Mouse (Mus musculus): ENCODE data around the gene Plekhm2. TPM values are rescaled to one million over a fixed set of nuclear protein-coding genes. Genes with fewer than 3 reads are reported as not detected.

The Plekhm2 gene
- total and polyA plus RNA-seq, 3 experiments: 12.4 to 28.2 (median 13.7) TPM

DNA sequence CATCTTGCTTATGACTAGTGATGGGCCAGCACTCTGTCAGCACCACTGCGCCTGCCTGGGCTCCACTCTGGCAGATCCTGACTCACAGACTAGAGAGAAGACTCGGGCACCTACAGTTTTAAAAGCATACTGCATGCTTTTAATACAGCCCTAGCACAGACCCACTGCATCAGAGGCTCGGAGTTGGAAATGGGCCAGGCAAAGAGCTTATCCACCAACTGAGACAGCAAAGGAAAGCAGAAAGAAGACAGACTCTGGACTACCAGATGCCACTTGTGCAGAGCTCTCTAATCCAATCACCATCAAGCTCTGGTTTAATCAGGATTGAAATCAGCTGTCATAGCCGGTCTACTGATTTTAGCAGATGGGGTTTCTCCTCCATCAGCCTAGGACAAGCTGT, 40.6 kb upstream of the Plekhm2 start:
- peaks cover 5 to 17% of the 10 kb centered on the region in 2 experiments; a peak in 3 of 4 replicates for H3K4me1 ChIP-seq (ENCODE audit: control insufficient read depth in 1 of 2, insufficient read depth in 2 of 2)
- H3K36me3 ChIP-seq (replicated peaks in 1 of 2; ENCODE audit: control insufficient read depth in 1 of 2, insufficient read depth in 1 of 2, low read length in 1 of 2): peaks cover 70 to 91% of the 10 kb centered on the region in 2 experiments
- H3K27ac ChIP-seq (ENCODE audit: insufficient read depth, low read depth): no peak overlapping the region
- H3K79me2 ChIP-seq (replicated peaks; ENCODE audit: control insufficient read depth, extremely low read depth, insufficient read depth, poor library complexity, severe bottlenecking): no peaks in the 10 kb centered on the region
- no peak overlapping the region for H3K4me3 ChIP-seq (replicated peaks in 1 of 3; ENCODE audit: low read depth in 2 of 3, low read length in 2 of 3, poor library complexity in 1 of 3)
- H3K27me3 ChIP-seq (replicated peaks): no peaks in the 10 kb centered on the region
- dilution Hi-C loops (cut with MboI; ENCODE audit: extremely low pct_ligation_motif_present, extremely low pct_unique_long_range_greater_than_20kb, low sequenced_read_pairs): no loop called here
- no peak overlapping the region for H3K4me2 ChIP-seq (ENCODE audit: insufficient read depth, low read depth, poor library complexity, severe bottlenecking)
- no peak overlapping the region for H3K9ac ChIP-seq (ENCODE audit: insufficient read depth, low read depth)
- in situ Hi-C loops (cut with MboI; ENCODE audit: low pct_ligation_motif_present, low pct_unique_long_range_greater_than_20kb, low sequenced_read_pairs): no loop called here
- H3K9me3 ChIP-seq (replicated peaks; ENCODE audit: low read length): no peaks in the 10 kb centered on the region
- no peak for DNase-seq (ENCODE audit: extremely low read depth)
- TF ChIP-seq BHLHE40 (IDR thresholded peaks at IDR 0.05; ENCODE audit: low read depth, low read length) (no peak), E2F4 (IDR thresholded peaks at IDR 0.05; ENCODE audit: insufficient replicate concordance, low read depth, low read length) (no peak), MYC (IDR thresholded peaks at IDR 0.05; ENCODE audit: low read depth, low read length) (no peak)

DNA sequence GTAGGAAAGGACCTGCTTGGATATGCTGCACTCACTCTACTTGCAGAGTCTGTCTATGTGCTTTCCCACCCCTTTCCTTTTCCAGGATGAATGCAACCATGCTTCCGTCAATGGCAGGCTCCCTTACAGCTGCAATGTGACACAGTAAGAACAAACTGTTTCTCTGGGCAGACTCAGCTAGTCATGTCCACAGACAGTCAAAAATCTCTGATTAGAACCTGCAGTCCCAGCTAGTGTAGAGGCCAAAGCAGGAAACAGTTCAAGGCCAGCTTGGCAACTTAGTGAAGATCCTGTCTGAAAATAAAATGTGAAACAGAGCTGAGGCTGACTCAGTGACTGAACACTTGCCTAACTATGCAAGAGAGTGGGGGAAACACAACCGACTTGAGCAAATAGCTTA, 39.9 kb upstream of the Plekhm2 start:
- in situ Hi-C loops (cut with MboI; ENCODE audit: low pct_ligation_motif_present, low pct_unique_long_range_greater_than_20kb, low sequenced_read_pairs) (no loop called here), dilution Hi-C loops (cut with MboI; ENCODE audit: extremely low pct_ligation_motif_present, extremely low pct_unique_long_range_greater_than_20kb, low sequenced_read_pairs) (no loop called here)
- peaks cover 5 to 17% of the 10 kb centered on the region in 2 experiments; a peak in 3 of 4 replicates for H3K4me1 ChIP-seq (ENCODE audit: control insufficient read depth in 1 of 2, insufficient read depth in 2 of 2)
- no peaks in the 10 kb centered on the region for H3K79me2 ChIP-seq (replicated peaks; ENCODE audit: control insufficient read depth, extremely low read depth, insufficient read depth, poor library complexity, severe bottlenecking)
- DNase-seq (ENCODE audit: extremely low read depth): no peak
- H3K9ac ChIP-seq (ENCODE audit: insufficient read depth, low read depth): no peak overlapping the region
- no peak overlapping the region for H3K27ac ChIP-seq (ENCODE audit: insufficient read depth, low read depth)
- TF ChIP-seq EP300 (IDR thresholded peaks at IDR 0.05; ENCODE audit: low read length): no peak
- no peak for TF ChIP-seq JUND (conservative IDR thresholded peaks at IDR 0.05; ENCODE audit: low read depth, low read length)
- no peak for TF ChIP-seq SMC3 (IDR thresholded peaks at IDR 0.05; ENCODE audit: low read depth, low read length)
- no peak for TF ChIP-seq USF1 (IDR thresholded peaks at IDR 0.05; ENCODE audit: low read depth, low read length)
- TF ChIP-seq TCF12 (IDR thresholded peaks at IDR 0.05; ENCODE audit: low read depth, low read length): no peak
- no peak for TF ChIP-seq ZKSCAN1 (IDR thresholded peaks at IDR 0.05; ENCODE audit: borderline replicate concordance, low read depth, low read length)
- TF ChIP-seq NRF1 (IDR thresholded peaks at IDR 0.05; ENCODE audit: low read depth, low read length): no peak
- no peak for TF ChIP-seq POLR2AphosphoS2 (IDR thresholded peaks at IDR 0.05; ENCODE audit: low read depth, low read length)
- TF ChIP-seq KAT2A (IDR thresholded peaks at IDR 0.05; ENCODE audit: insufficient replicate concordance, low read length): no peak
- no peak for TF ChIP-seq TBP (conservative IDR thresholded peaks at IDR 0.05; ENCODE audit: low read depth, low read length)
- no peak for TF ChIP-seq POLR2A (IDR thresholded peaks at IDR 0.05; ENCODE audit: low read depth, low read length)
- TF ChIP-seq ELF1 (IDR thresholded peaks at IDR 0.05; ENCODE audit: low read depth, low read length): no peak
- no peak for TF ChIP-seq RCOR1 (conservative IDR thresholded peaks at IDR 0.05; ENCODE audit: low read depth, low read length)
- no peak for TF ChIP-seq GABPA (IDR thresholded peaks at IDR 0.05; ENCODE audit: insufficient replicate concordance, low read depth, low read length)
- no peak for TF ChIP-seq MXI1 (IDR thresholded peaks at IDR 0.05; ENCODE audit: low read depth, low read length)
- TF ChIP-seq IRF4 (IDR thresholded peaks at IDR 0.05; ENCODE audit: low read depth, low read length): no peak
- no peak for TF ChIP-seq MYC (IDR thresholded peaks at IDR 0.05; ENCODE audit: low read depth, low read length)
- no peak for TF ChIP-seq PAX5 (IDR thresholded peaks at IDR 0.05; ENCODE audit: low read length)
- TF ChIP-seq CTCF (conservative IDR thresholded peaks at IDR 0.05 in 1 of 2, IDR thresholded peaks at IDR 0.05 in 1 of 2; ENCODE audit: low read depth in 2 of 2, low read length in 2 of 2): no peak
- no peaks in the 10 kb centered on the region for H3K27me3 ChIP-seq (replicated peaks)
- peaks cover 75 to 92% of the 10 kb centered on the region in 2 experiments for H3K36me3 ChIP-seq (replicated peaks in 1 of 2; ENCODE audit: control insufficient read depth in 1 of 2, insufficient read depth in 1 of 2, low read length in 1 of 2)
- no peaks in the 10 kb centered on the region for H3K9me3 ChIP-seq (replicated peaks; ENCODE audit: low read length)
- H3K4me2 ChIP-seq (ENCODE audit: insufficient read depth, low read depth, poor library complexity, severe bottlenecking): no peak overlapping the region
- no peak overlapping the region for H3K4me3 ChIP-seq (replicated peaks in 1 of 3; ENCODE audit: low read depth in 2 of 3, low read length in 2 of 3, poor library complexity in 1 of 3)
